Mouse (Mus musculus) left cerebral cortex, adult 11 months (tissue): ENCODE data around the gene Bckdhb.
"Not testable (repeated sequence)": the region's sequence is repeated elsewhere in the genome, so short reads cannot be mapped to it uniquely, and the experiment has no call there.

ENCODE experiments used
- DNase-seq: peaks from one replicate; pipeline ENCODE4 v3.0.0; 2022; ENCODE audit warnings: low spot score

Gene Bckdhb

DNA sequence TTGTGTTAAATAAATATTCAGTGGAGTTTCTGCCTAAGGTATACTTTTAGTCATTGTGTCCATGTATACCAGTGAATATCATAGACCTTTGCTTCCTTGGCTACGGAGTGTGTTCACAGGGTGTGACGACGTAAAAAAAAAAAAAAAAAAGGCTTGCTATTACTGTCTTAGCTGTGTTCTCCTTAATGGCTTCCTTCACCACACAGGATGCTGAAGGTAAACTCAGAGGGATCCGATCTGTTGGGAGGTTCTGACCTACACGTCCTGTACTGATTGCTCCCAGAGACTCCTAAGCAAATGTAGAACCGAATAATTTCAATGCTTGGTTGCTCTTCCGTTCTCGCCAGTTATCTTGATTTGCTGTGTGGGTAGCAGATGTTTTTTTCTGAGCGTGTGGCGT lies 38.4 kb downstream of the Bckdhb start:
- no peak for DNase-seq

DNA sequence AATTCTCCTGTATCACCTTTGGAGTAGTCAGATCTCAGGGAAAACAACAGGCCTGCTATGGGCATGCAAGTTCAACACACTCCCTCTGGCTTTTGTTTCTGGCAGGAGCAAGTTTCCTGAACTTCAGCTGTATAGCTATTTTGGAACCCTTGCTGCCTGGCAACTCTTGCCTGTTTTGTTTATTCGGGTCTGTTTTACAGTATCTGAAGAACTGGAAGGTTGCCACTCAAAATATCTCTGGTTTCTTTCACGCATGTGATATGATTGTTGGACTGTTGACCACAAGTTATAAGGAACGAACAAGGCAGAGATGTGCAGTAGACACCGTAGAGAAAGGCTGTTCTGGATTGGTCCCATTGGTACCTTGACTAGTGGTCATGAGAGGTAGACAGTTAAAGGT lies 39.4 kb downstream of the Bckdhb start:
- DNase-seq, result no peak

DNA sequence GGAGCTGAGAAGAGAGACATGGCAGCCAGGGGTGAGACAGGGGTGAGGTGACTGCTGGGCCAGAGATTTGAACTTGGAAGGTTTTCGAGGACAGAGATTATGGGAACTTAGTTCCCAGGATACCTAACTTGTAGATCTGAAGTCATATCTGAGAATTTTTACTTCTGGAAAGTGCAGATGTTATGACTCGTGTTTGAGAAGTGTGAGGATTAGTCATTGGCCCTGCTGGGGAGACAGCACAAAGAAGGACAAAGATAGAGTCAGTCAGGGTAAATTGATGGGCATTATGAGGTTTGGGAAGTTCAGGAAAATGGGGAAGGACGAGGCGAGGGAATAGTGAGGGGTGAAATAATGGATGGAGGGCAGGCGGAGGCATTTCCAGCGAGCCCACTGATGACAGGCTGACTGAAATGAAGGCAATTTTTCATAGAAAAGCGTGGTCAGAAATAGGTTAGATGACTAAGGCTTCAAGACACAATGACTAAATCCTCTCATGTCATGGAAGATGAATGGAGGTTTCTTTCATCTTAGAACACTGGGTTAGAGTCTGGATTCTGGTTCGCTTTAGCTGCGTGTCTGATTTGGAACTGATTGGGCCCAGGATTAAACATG lies 42.6 kb downstream of the Bckdhb start:
- DNase-seq, result no peak

DNA sequence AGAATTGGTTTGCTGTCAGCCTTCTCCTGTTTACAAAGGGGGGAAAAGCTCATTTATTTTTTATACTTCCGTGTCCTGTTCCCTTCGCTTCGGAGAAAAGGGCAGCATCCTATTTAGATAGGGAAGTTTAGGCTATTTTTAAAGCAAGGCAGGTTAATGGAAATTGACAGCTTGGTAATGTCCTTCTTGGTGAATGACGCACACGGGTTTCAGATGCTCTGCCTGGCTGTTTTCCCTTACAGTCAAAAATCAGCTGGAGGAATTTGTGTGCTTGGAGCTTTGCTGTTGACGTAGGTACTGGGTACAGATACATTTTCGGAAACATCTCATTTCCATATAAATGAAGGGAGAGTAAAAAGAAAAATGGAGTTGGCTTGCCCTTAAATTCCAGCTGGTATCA lies 44.4 kb downstream of the Bckdhb start:
- no peak for DNase-seq

DNA sequence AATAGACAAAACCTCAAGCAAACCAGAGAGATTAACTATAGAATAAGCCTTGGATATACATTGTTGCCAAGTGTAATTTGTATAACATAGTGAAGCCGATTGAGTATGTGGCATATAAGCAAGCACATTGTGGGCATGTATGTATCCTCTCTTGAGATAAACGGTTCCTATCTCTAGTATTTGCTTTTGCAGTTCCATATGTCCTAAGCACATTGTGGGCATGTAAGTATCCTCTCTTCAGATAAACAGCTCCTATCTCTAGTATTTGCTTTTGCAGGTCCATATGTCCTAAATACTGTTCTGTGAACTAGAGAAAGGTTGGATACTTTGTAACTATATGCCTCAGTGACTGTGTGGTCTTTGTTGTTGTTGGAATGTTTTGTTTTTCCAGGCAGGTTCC lies 48.5 kb downstream of the Bckdhb start:
- DNase-seq, result no peak

DNA sequence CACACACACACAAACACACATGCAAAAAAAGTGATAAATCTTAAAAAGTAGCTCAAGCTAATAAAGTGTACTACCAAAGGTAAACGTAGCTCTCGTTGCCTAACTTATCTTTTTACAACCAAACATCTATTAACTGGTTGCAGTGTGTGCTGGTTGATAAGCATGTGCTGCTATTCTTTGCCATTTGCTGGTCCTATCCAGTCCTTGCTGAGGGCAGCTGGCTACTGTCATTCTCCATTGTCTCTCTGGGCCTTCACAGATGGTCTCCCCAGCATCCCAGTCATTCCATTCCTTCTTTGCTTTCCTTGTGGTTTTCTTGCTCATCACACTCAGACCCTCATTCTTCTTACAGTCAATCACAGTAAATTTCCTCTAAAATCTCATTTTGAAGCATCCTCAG lies 50.9 kb downstream of the Bckdhb start:
- DNase-seq, result no peak

DNA sequence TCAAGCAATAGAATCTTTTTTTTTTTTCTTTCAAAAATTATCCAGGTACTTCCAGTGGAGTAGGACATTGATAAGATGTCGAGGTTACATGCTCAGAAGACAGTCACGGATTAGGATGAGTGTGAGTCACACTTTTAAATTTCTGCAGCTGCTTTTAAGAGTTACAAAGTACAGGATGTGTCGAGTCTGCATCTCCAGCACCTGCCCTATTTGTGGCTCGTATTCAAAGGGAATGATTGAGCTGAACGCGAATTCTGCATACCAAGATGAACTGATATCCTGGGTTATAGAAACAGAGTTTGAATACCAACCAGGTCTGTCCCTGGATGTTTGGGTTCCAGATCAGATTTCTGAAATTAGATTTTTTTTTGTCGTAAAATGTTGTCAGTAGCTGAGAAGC lies 56.3 kb downstream of the Bckdhb start:
- no peak for DNase-seq

DNA sequence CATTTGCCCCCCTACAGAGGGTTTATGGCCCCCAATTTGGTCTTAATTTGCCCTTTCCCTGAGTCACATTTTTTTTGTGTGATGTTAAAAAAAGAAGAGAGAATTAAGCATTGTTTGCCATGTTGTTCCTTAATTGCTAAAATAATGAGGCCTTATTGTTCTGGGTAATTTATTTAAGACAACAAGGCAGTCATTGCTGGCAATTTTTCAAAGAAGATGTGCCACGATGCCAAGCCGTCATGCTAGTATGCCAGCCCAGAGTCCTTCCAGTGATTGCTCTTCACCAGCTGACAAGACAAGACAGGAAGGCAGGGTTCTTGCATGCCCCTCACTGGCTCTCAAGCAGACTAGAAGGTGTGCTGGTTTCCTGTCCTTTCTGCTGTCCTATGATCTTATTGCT lies 84.0 kb downstream of the Bckdhb start:
- DNase-seq, result no peak

DNA sequence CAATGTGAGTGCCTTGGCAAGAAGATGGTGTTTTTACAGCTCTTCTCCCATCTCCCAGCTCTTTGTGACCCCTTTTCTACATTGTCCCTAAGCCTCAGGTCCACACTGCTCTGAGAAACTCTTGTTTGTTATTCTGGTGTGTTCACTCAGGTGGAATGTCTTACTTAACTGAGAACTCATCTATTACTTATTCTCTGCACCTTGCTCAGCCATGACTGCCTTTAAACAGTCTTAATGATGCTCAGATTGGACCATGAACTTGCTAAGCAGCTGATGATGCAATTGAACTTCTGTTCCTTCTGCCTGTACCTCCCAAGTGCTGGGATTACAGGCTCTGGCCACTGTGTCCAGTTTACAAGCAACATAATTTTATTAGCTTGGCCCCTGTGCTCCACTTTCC lies 86.2 kb downstream of the Bckdhb start:
- no peak for DNase-seq

DNA sequence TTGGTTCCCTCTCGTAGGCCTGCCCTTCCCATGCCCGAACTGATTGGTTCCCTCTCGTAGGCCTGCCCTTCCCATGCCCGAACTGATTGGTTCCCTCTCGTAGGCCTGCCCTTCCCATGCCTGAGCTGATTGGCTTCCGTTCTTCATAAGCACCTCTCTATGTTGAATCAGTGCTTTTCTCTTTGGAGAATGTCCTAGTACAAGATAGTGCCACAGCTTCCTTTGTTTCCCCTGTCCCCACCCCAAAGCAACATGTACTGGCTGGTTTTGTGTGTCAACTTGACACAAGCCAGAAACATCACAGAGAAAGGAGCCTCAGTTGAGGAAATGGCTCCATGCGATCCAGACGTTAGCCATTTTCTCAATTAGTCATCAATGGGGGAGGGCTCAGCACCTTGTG lies 93.2 kb downstream of the Bckdhb start:
- DNase-seq, result not testable (repeated sequence)

DNA sequence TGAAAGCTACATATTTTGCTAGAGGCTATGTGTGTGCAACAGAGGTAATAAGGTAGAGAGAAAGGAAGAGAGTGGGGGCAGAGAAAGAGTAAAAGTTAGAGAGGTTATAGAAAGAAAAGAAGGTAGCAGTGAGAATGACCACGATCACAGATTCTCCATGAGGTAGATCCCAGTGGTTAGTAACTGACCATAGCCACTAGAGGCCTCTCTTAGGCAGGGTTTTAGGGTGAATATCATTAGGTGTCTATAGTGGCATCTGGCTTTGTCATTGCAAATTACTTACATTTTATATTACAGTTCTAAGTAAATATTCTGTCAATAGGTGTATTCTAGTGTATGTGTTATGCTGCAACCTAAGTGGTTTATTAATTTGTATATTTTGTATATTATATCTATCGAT lies 94.7 kb downstream of the Bckdhb start:
- DNase-seq, result no peak

DNA sequence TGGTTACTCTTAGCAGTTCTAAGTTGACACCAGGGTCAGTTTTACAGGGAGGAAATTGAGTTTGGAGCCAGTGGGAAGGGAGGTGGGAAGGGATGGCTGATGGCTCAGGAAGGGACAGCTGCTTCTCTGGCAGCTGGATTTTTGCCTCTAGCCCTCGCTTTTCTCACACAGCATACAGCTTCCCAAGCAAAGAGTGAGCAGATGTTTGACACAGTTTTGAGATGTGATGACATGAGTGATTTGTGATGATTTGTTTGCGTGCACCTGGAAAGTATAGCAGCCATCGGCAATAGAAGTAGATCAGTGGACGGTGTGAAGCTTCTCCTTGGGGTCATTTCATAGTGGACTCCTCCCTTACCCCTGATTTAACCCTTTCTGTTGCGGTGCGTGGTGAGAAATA lies 96.2 kb downstream of the Bckdhb start:
- DNase-seq, result no peak

DNA sequence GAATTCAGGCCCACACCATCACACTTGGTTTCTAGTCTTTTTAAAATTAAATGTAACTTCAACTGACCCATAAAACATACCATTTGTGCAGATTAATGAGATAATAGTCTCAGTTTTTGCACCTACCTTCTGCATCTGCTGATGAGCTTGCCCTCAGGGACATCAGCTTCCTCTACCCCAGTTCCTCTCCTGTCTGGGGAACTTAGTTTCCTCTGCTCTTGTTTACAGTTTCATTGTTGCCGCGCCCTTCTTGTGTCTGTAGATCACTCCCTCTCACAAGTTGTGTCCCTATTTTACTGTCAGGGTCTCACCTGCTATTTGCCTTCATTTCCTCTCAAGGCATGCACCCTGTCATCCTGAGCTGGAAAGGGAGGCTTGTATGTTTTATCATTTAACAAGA lies 103.2 kb downstream of the Bckdhb start:
- no peak for DNase-seq

DNA sequence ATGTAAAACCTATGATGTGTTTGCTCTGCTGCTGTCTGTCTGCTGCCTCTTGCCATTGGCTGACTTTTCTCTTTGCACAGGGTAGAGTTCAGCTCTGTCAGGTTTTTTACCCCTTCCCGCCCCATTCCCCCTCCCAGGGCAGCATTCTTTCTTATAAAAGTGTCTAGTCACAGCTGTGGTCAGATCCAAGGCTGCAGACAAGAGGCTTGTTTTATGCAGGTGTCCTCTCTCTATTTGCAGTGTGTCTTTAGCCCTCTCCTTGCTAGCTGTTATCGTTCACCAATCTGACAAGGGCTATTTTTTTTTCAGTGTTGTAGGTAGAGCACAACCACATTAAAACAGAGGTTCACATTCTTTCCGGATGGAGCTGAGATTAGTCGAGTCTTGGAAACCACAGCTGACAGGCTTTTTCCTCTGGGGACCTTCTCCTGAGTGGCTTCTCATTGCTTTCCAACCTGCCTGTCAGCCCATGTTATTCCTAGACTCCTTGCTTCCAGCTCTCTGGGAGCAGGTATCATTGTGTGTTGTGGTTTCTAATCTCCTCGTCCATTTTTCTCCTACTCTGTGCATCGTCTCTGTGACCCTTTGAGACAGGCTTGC lies 105.8 kb downstream of the Bckdhb start:
- no peak for DNase-seq

DNA sequence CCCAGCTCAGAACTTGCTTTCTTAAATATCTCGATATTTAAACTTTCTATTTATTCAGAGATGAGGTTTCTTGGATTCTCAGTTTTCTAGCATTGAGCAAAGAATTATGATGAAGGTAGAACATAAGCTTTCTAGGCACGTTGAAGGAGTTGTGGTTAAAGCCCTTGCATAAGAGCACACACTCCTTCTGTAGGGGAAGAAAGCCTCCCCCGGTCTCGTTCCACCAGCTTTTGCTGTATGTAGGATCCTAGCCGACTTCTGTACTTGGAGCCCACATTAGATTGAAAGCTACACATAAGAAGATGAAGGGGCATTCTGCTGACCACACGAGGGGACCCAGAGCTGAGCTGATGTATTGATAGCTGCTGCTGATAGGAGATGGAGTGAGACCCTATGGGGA lies 106.5 kb downstream of the Bckdhb start:
- no peak for DNase-seq

DNA sequence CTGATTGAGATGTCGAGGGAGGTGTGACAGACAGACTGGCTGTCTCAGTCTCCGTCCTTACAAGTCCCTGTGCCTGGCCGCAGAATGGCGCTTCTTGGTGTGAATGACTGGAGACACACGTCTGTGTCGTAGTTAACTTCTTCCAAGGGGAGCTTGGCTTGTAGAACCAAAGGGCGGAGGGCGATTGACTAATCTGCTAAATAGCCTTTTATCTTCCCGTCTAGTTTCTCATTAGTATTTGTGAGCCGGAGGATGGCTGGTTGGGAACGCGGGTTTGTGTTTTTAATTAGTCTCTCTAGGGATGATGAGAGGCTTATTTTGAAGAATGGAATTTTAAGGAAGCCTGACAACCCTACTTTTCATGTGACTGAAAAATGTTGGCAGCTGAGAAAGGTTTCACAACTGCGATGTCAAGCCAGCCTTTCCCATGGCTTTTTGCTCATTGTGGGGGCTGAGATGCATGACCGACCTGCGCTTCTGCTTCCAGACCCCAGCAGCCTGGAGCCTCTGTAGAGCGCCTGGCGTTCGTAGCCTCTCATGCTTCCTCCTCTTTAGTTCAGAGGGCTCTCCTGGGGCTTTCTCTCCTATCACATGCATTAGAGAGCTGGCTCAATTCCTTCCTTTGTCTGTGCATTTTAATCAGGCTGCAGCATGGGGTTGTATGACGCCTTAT lies 107.9 kb downstream of the Bckdhb start:
- no peak for DNase-seq

DNA sequence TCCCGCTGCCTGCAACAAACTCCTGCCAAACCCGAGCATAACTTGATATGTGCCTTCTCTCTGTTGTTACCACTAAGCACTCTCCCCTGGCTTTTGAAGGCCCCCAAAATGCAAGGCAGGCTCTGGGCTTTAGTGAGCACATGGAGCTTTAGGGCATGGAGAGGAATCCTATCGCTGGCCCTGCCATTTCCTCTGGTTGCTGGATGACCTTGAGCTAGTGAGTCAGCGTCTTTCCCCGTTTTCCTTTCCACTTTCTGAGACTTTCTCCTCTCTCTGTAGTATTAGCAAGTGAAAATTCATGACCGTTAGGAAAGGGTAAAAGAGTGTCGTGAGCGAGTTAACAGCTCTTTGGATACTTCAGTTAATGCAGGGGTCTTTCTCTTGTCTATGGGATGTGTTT lies 111.1 kb downstream of the Bckdhb start:
- DNase-seq, result no peak

DNA sequence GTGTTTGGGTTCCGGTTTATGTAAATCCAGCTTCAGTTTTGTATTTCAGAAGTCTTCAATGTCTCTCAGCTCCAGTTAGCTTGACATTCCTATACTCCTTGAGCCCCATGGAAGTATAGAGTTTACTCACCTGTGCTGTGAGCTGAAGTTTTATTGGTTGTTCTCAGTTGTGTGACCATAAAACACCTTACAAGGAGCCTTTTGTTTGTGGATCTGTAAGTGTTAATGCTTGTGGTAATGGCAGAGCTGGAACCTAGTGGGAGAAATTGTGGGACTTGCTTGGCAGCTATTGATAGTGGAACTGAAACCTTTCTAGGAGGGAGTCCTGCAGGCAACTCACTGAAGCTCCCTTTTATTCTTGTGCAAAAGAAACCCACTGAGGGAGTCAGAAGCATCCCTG lies 112.3 kb downstream of the Bckdhb start:
- DNase-seq, result no peak

DNA sequence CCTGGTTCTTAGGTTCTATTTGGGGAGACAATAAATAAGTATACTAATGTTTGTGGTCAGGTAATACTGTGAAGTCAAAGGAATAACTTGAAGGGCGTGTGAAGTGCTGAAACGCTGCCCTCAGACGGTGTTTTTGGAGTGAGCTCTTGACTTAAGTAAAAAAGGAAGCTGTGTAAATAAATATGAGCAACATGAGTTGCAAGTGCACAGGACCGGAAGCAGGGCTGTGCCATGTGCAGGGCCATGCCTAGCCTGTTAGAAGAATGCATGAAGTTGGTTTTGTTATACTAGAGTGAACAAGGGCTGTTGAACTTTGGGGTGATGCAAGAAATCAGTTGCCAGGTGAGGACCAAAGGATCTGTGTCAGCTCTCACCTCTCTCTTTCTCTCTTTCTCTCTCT lies 114.0 kb downstream of the Bckdhb start:
- DNase-seq, result no peak

DNA sequence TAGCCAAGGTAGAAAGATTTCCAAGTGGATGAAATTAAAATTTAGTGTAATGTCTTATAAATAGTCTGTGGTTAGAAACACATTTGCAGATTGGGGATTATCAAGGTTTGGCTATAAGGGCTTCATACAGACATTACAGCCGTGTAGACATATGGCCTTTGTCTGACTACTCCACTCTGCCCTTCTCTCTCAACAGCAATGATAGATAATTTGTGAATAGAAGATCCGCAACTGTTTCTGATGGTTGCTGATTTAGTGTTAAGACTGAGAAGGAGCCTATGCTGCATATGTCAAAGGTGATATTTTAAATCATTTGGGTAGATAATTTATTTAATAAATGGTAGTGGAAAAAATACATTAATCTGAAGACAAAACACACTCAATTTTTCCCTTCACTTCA lies 115.4 kb downstream of the Bckdhb start:
- DNase-seq, result no peak

DNA sequence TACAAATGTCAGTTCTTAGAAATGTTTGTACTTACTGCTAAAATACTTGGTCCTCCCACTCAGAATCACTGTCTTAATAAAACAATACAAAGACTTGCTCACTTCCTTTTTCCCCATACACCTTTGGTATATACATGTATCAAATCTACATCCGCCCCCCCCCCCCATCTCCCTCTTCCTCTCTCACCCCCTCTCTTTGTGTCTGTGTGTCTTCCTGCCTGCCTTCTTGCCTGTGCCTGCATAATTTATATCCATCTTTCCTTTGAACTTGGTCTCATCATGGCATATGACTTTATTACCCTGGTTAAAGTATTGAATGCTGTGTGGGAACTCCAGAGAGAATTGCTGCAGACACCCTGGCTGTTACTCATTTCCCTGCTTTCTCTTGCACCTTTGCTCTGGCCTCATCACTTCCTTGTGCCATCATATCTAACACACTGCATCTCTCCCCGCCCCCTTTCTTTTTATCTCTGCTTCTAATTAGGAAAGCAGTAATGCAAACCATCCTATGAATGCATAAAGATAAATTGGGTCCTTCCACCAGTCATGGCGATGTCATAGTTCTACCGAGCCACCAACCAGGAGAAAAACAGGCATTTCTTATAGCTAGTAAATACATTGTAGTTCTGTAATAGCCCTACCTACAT lies 116.8 kb downstream of the Bckdhb start:
- no peak for DNase-seq

DNA sequence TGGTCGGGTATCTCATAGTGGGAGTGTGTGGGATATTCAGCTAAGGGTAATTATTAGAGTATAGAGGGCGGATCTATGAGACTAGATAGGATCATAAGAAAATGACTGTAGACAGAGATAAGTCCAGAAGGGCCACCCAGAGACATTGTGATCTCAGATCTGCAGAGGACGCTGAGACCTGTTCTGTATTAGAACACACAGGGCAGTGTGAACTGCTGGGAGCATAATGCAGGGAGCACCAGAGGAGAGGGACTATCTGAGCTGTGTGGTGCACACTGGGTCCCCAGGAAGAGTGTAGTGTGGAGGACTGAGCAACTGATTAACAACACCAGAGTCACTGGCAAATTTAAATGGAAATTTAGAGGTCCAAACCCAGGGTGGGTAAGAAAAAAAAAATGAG lies 117.6 kb downstream of the Bckdhb start:
- no peak for DNase-seq

DNA sequence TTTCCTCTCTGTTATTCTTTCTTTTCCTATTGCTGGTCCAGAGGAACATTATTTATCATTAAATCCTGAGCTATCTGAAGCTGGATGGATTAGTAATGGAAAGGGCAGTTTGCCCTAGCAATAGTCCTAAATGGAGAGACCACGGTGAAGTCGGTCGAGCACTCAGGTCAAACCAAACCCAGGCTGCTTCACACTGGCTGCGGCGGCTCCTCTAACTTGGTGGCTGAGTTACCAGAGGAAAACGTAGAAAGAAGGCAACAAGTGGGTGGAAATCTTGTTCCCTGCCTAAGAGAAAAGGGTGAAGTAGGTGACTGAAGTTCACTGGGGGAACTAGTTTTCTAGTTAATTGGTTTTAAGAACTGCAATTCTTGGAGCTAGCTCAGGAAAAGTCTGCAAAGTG lies 119.2 kb downstream of the Bckdhb start:
- no peak for DNase-seq

DNA sequence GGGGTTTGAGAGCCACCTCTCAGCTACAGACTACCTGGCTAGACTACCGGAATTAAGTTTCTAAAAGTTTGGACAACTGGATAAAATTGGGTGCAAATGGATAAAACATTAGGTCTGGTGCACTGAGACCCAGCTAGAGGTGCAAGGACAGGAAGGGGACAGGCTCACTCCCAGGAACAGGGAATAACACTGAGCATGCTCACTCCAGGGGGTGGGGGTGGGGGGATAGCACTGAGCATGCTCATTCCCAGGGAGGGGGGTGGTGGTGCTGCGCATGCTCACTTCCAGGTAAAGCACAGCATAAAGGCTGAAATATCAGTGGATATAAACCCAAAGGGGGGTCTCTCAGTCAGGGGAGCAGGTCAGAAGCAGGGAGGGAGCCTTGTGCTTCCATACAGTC lies 120.7 kb downstream of the Bckdhb start:
- no peak for DNase-seq
